Mouse (Mus musculus): ENCODE measurements around the gene Fam161b. TPM values are rescaled to one million over a fixed set of nuclear protein-coding genes. Genes with fewer than 3 reads are reported as not detected.
A peak's percentile ranks its signal among the peaks of the same experiment; 100 is the strongest.

Gene Fam161b
- polyA plus RNA-seq, 1 experiment: 2.5 TPM

- TF ChIP-seq POLR2A (IDR thresholded peaks at IDR 0.05; ENCODE audit: borderline replicate concordance, extremely low read depth, low read depth, low read length) (no peak), CTCF (IDR thresholded peaks at IDR 0.05; ENCODE audit: insufficient read depth, low read length) (no peak)
- Histone ChIP-seq H3K4me1 (ENCODE audit: control insufficient read depth, insufficient read depth, low read length) (no peaks in the 10 kb centered on the region), H3K4me3 (replicated peaks; ENCODE audit: extremely low read depth, low read depth, low read length) (no peak overlapping the region)
- 67% methylated on average over 9 of the region's 9 CpGs for WGBS
- DNase-seq: no peak
Measured at GRCm38 (mm10) chr12:84399663-84400062, 38.0 kb upstream of the Fam161b start.

- no peak for DNase-seq
- H3K4me3 ChIP-seq (replicated peaks; ENCODE audit: extremely low read depth, low read depth, low read length): no peak overlapping the region
- WGBS: 74% methylated on average over 9 of the region's 9 CpGs
- TF ChIP-seq CTCF (IDR thresholded peaks at IDR 0.05; ENCODE audit: insufficient read depth, low read length) (no peak), POLR2A (IDR thresholded peaks at IDR 0.05; ENCODE audit: borderline replicate concordance, extremely low read depth, low read depth, low read length) (no peak)
- no peaks in the 10 kb centered on the region for H3K4me1 ChIP-seq (ENCODE audit: control insufficient read depth, insufficient read depth, low read length)
Measured at GRCm38 (mm10) chr12:84399135-84399534, 37.5 kb upstream of the Fam161b start.

GRCm38 (mm10) chr12:84398629-84399028, 37.0 kb upstream of the Fam161b start:
- no peak for TF ChIP-seq CTCF (IDR thresholded peaks at IDR 0.05; ENCODE audit: insufficient read depth, low read length)
- TF ChIP-seq POLR2A (IDR thresholded peaks at IDR 0.05; ENCODE audit: borderline replicate concordance, extremely low read depth, low read depth, low read length): no peak
- DNase-seq: no peak
- no peaks in the 10 kb centered on the region for H3K4me1 ChIP-seq (ENCODE audit: control insufficient read depth, insufficient read depth, low read length)
- no peak overlapping the region for H3K4me3 ChIP-seq (replicated peaks; ENCODE audit: extremely low read depth, low read depth, low read length)
- whole genome bisulfite sequencing: 78% methylated on average over 5 of the region's 5 CpGs

- H3K4me3 ChIP-seq (replicated peaks; ENCODE audit: extremely low read depth, low read depth, low read length): no peak overlapping the region
- no peak for DNase-seq
- H3K4me1 ChIP-seq (ENCODE audit: control insufficient read depth, insufficient read depth, low read length): no peaks in the 10 kb centered on the region
- no peak for TF ChIP-seq POLR2A (IDR thresholded peaks at IDR 0.05; ENCODE audit: borderline replicate concordance, extremely low read depth, low read depth, low read length)
- TF ChIP-seq CTCF (IDR thresholded peaks at IDR 0.05; ENCODE audit: insufficient read depth, low read length): no peak
Measured at GRCm38 (mm10) chr12:84397685-84398084, 36.1 kb upstream of the Fam161b start.

- WGBS: 85% methylated on average over 14 of the region's 14 CpGs
- DNase-seq: no peak
- TF ChIP-seq CTCF (IDR thresholded peaks at IDR 0.05; ENCODE audit: insufficient read depth, low read length) (no peak), POLR2A (IDR thresholded peaks at IDR 0.05; ENCODE audit: borderline replicate concordance, extremely low read depth, low read depth, low read length) (no peak)
- Histone ChIP-seq H3K4me3 (replicated peaks; ENCODE audit: extremely low read depth, low read depth, low read length) (no peak overlapping the region), H3K4me1 (ENCODE audit: control insufficient read depth, insufficient read depth, low read length) (no peaks in the 10 kb centered on the region)
Measured at GRCm38 (mm10) chr12:84396947-84397679, 35.5 kb upstream of the Fam161b start.

GRCm38 (mm10) chr12:84393847-84394246, 32.2 kb upstream of the Fam161b start:
- 83% methylated on average over 5 of the region's 5 CpGs for WGBS
- H3K4me3 ChIP-seq (replicated peaks; ENCODE audit: extremely low read depth, low read depth, low read length): no peak overlapping the region
- H3K4me1 ChIP-seq (ENCODE audit: control insufficient read depth, insufficient read depth, low read length): no peaks in the 10 kb centered on the region
- TF ChIP-seq CTCF (IDR thresholded peaks at IDR 0.05; ENCODE audit: insufficient read depth, low read length) (no peak), POLR2A (IDR thresholded peaks at IDR 0.05; ENCODE audit: borderline replicate concordance, extremely low read depth, low read depth, low read length) (no peak)
- no peak for DNase-seq

- TF ChIP-seq CTCF (IDR thresholded peaks at IDR 0.05; ENCODE audit: insufficient read depth, low read length) (no peak), POLR2A (IDR thresholded peaks at IDR 0.05; ENCODE audit: borderline replicate concordance, extremely low read depth, low read depth, low read length) (no peak)
- 94% methylated on average over 4 of the region's 4 CpGs for WGBS
- no peak for DNase-seq
- peaks cover 5% of the 10 kb centered on the region; the same call in 1 of the 2 replicates for H3K4me1 ChIP-seq (ENCODE audit: control insufficient read depth, insufficient read depth, low read length)
- H3K4me3 ChIP-seq (replicated peaks; ENCODE audit: extremely low read depth, low read depth, low read length): no peak overlapping the region
Measured at GRCm38 (mm10) chr12:84392681-84393080, 31.0 kb upstream of the Fam161b start.

- no peak for TF ChIP-seq CTCF (IDR thresholded peaks at IDR 0.05; ENCODE audit: insufficient read depth, low read length)
- no peak for TF ChIP-seq POLR2A (IDR thresholded peaks at IDR 0.05; ENCODE audit: borderline replicate concordance, extremely low read depth, low read depth, low read length)
- 83% methylated on average over 6 of the region's 6 CpGs for WGBS
- DNase-seq: no peak
- peaks cover 5% of the 10 kb centered on the region; the same call in 1 of the 2 replicates for H3K4me1 ChIP-seq (ENCODE audit: control insufficient read depth, insufficient read depth, low read length)
- H3K4me3 ChIP-seq (replicated peaks; ENCODE audit: extremely low read depth, low read depth, low read length): no peak overlapping the region
Measured at GRCm38 (mm10) chr12:84390336-84390735, 28.7 kb upstream of the Fam161b start.

- DNase-seq: no peak
- Histone ChIP-seq H3K4me1 (ENCODE audit: control insufficient read depth, insufficient read depth, low read length) (peaks cover 11% of the 10 kb centered on the region), H3K4me3 (replicated peaks; ENCODE audit: extremely low read depth, low read depth, low read length) (peak overlapping the region; percentile 8)
- 41% methylated on average over 14 of the region's 14 CpGs for WGBS
- TF ChIP-seq POLR2A (IDR thresholded peaks at IDR 0.05; ENCODE audit: borderline replicate concordance, extremely low read depth, low read depth, low read length): no peak
- TF ChIP-seq CTCF (IDR thresholded peaks at IDR 0.05; ENCODE audit: insufficient read depth, low read length): no peak
Measured at GRCm38 (mm10) chr12:84388774-84389400, 27.3 kb upstream of the Fam161b start.

- Histone ChIP-seq H3K4me1 (ENCODE audit: control insufficient read depth, insufficient read depth, low read length) (peaks cover 11% of the 10 kb centered on the region), H3K4me3 (replicated peaks; ENCODE audit: extremely low read depth, low read depth, low read length) (no peak overlapping the region)
- no peak for DNase-seq
- TF ChIP-seq CTCF (IDR thresholded peaks at IDR 0.05; ENCODE audit: insufficient read depth, low read length) (no peak), POLR2A (IDR thresholded peaks at IDR 0.05; ENCODE audit: borderline replicate concordance, extremely low read depth, low read depth, low read length) (no peak)
- WGBS: 70% methylated on average over 8 of the region's 8 CpGs
Measured at GRCm38 (mm10) chr12:84388097-84388496, 26.5 kb upstream of the Fam161b start.
